Mouse (Mus musculus): ENCODE results near the gene Gm9639. TPM values are rescaled to one million over a fixed set of nuclear protein-coding genes. Genes with fewer than 3 reads are reported as not detected.
"Not testable (repeated sequence)": the region's sequence is repeated elsewhere in the genome, so short reads cannot be mapped to it uniquely, and the experiment has no call there.

Gm9639 gene
- polyA plus RNA-seq, 1 experiment from 2014 or later, result not detected

GRCm38 (mm10) chr10:77797677-77798076, 2.8 kb upstream of the Gm9639 start:
- Histone ChIP-seq H3K4me1 (ENCODE audit: insufficient read depth) (no peaks in the 10 kb centered on the region), H3K9ac (replicated peaks) (no peak overlapping the region), H3K4me2 (ENCODE audit: low read depth, low read length) (no peak overlapping the region), H3K27ac (ENCODE audit: low read depth) (no peak overlapping the region), H3K4me3 (ENCODE audit: low read depth, low read length) (no peak overlapping the region), H3K36me3 (replicated peaks; ENCODE audit: insufficient read depth, low read length) (no peaks in the 10 kb centered on the region), H3K27me3 (ENCODE audit: insufficient read depth, low read length) (no peaks in the 10 kb centered on the region), H3K9me3 (ENCODE audit: low read length) (no peaks in the 10 kb centered on the region)
- ATAC-seq (no peak), DNase-seq (no peak)
- 29% methylated on average over 3 of the region's 3 CpGs for WGBS (ENCODE audit: insufficient replicate concordance)
- no peak for TF ChIP-seq CTCF (IDR thresholded peaks at IDR 0.05; ENCODE audit: low read depth)
- TF ChIP-seq EP300 (IDR thresholded peaks at IDR 0.05; ENCODE audit: low read depth), result no peak

- no peaks in the 10 kb centered on the region for H3K27me3 ChIP-seq (ENCODE audit: insufficient read depth, low read length)
- ATAC-seq (no peak), DNase-seq (no peak)
- no peaks in the 10 kb centered on the region for H3K4me1 ChIP-seq (ENCODE audit: insufficient read depth)
- H3K4me2 ChIP-seq (ENCODE audit: low read depth, low read length), result no peak overlapping the region
- no peak overlapping the region for H3K27ac ChIP-seq (ENCODE audit: low read depth)
- WGBS (ENCODE audit: insufficient replicate concordance), result 60% methylated on average over 2 of the region's 2 CpGs
- no peaks in the 10 kb centered on the region for H3K9me3 ChIP-seq (ENCODE audit: low read length)
- no peaks in the 10 kb centered on the region for H3K36me3 ChIP-seq (replicated peaks; ENCODE audit: insufficient read depth, low read length)
- TF ChIP-seq EP300 (IDR thresholded peaks at IDR 0.05; ENCODE audit: low read depth) (no peak), CTCF (IDR thresholded peaks at IDR 0.05; ENCODE audit: low read depth) (no peak)
- no peak overlapping the region for H3K4me3 ChIP-seq (ENCODE audit: low read depth, low read length)
- no peak overlapping the region for H3K9ac ChIP-seq (replicated peaks)
Observed at GRCm38 (mm10) chr10:77788621-77789020, 6.3 kb downstream of the Gm9639 start.

- not testable (repeated sequence) for ATAC-seq
Observed at GRCm38 (mm10) chr10:77787876-77788275, 7.0 kb downstream of the Gm9639 start, which contains the start of gene Gm7137. Gene Gm7137, minus strand, starts transcription at chr10:77788200.

DNA sequence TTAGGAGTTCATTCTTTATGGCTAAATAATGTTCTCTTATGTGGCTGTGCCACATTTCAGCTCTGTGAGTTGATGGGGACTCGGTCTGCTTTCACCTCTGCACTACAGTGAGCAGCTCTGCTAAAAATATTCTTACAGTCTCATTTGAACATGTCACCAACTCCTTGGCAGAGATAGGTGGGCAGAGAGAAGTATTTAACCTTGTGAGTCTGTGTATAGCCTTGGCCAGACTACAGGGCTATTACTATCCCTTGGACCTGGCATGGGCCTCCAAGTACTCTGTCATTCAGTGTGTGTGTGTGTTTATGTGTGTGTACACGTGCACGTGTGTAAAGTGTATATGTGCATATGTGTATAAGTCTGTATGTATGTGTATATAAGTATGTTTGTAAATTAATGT, 11.5 kb downstream of the Gm9639 start:
- H3K4me3 ChIP-seq (ENCODE audit: low read depth, low read length); H3K27me3 ChIP-seq (ENCODE audit: insufficient read depth, low read length); H3K9me3 ChIP-seq (ENCODE audit: low read length); DNase-seq; H3K9ac ChIP-seq (replicated peaks); H3K4me2 ChIP-seq (ENCODE audit: low read depth, low read length); H3K4me1 ChIP-seq (ENCODE audit: insufficient read depth); H3K36me3 ChIP-seq (replicated peaks; ENCODE audit: insufficient read depth, low read length); ATAC-seq; H3K27ac ChIP-seq (ENCODE audit: low read depth): not testable (repeated sequence)
- WGBS (ENCODE audit: insufficient replicate concordance), result 79% methylated on average over 1 of the region's 3 CpGs

More at GRCm38 (mm10) chr10:77787876-77788275, 7.0 kb downstream of the Gm9639 start, which contains the start of gene Gm7137:
- not testable (repeated sequence) for H3K27me3 ChIP-seq (ENCODE audit: insufficient read depth, low read length); H3K27ac ChIP-seq (ENCODE audit: low read depth); H3K4me2 ChIP-seq (ENCODE audit: low read depth, low read length); H3K9me3 ChIP-seq (ENCODE audit: low read length); H3K9ac ChIP-seq (replicated peaks); H3K4me1 ChIP-seq (ENCODE audit: insufficient read depth); H3K36me3 ChIP-seq (replicated peaks; ENCODE audit: insufficient read depth, low read length); DNase-seq; H3K4me3 ChIP-seq (ENCODE audit: low read depth, low read length)
- WGBS (ENCODE audit: insufficient replicate concordance), result no CpG with 5 or more reads among the region's 1 CpGs

DNA sequence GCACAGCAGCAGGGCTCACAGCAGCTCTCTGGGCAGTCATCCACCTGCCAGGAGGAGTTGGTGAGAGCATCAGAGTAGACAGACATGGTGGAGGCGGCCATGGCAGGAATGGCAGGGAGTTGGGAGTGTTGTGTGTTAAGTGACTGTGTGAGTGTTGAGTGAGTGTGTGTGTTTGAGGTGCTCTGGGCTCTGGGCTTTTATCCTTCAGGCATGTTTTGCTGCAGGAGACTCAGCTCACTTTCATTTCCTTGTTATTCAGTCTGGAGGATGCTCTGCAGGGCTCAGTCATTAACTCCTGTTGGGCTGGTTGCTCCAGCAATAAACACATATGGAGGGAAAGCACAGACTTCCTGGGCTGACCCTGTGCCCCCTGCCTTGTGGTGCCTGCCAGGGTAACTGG, 12.4 kb downstream of the Gm9639 start, which contains the start of gene Gm3250:
Gene Gm3250, minus strand, starts transcription at position 101 of the 400 bp plus-strand sequence.
- H3K27me3 ChIP-seq (ENCODE audit: insufficient read depth, low read length); H3K27ac ChIP-seq (ENCODE audit: low read depth); H3K36me3 ChIP-seq (replicated peaks; ENCODE audit: insufficient read depth, low read length); H3K4me3 ChIP-seq (ENCODE audit: low read depth, low read length); H3K9ac ChIP-seq (replicated peaks); H3K4me1 ChIP-seq (ENCODE audit: insufficient read depth); H3K9me3 ChIP-seq (ENCODE audit: low read length); ATAC-seq; H3K4me2 ChIP-seq (ENCODE audit: low read depth, low read length); DNase-seq: not testable (repeated sequence)
- 43% methylated on average over 1 of the region's 1 CpGs for WGBS (ENCODE audit: insufficient replicate concordance)

DNA sequence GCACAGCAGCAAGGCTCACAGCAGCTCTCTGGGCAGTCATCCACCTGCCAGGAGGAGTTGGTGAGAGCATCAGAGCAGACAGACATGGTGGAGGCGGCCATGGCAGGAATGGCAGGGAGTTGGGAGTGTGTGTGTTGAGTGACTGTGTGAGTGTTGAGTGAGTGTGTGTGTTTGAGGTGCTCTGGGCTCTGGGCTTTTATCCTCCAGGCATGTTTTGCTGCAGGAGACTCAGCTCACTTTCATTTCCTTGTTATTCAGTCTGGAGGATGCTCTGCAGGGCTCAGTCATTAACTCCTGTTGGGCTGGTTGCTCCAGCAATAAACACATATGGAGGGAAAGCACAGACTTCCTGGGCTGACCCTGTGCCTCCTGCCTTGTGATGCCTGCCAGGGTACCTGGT, 18.0 kb downstream of the Gm9639 start, which contains the start of gene Gm7138:
Gene Gm7138, minus strand, starts transcription at position 101 of the 400 bp plus-strand sequence.
- not testable (repeated sequence) for DNase-seq; H3K9me3 ChIP-seq (ENCODE audit: low read length); H3K9ac ChIP-seq (replicated peaks); H3K36me3 ChIP-seq (replicated peaks; ENCODE audit: insufficient read depth, low read length); H3K27ac ChIP-seq (ENCODE audit: low read depth); H3K4me1 ChIP-seq (ENCODE audit: insufficient read depth); ATAC-seq; H3K4me3 ChIP-seq (ENCODE audit: low read depth, low read length); H3K4me2 ChIP-seq (ENCODE audit: low read depth, low read length); H3K27me3 ChIP-seq (ENCODE audit: insufficient read depth, low read length)
- WGBS (ENCODE audit: insufficient replicate concordance), result 56% methylated on average over 1 of the region's 1 CpGs

DNA sequence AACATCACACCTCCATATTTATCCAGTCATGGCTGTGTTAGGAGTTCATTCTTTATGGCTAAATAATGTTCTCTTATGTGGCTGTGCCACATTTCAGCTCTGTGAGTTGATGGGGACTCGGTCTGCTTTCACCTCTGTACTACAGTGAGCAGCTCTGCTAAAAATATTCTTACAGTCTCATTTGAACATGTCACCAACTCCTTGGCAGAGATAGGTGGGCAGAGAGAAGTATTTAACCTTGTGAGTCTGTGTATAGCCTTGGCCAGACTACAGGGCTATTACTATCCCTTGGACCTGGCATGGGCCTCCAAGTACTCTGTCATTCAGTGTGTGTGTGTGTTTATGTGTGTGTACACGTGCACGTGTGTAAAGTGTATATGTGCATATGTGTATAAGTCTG, 22.7 kb downstream of the Gm9639 start:
- H3K9me3 ChIP-seq (ENCODE audit: low read length); H3K27me3 ChIP-seq (ENCODE audit: insufficient read depth, low read length); DNase-seq; H3K4me1 ChIP-seq (ENCODE audit: insufficient read depth); ATAC-seq; H3K4me3 ChIP-seq (ENCODE audit: low read depth, low read length); H3K36me3 ChIP-seq (replicated peaks; ENCODE audit: insufficient read depth, low read length); H3K9ac ChIP-seq (replicated peaks); H3K4me2 ChIP-seq (ENCODE audit: low read depth, low read length); H3K27ac ChIP-seq (ENCODE audit: low read depth): not testable (repeated sequence)
- 70% methylated on average over 1 of the region's 3 CpGs for WGBS (ENCODE audit: insufficient replicate concordance)

- H3K4me1 ChIP-seq (ENCODE audit: insufficient read depth); H3K27ac ChIP-seq (ENCODE audit: low read depth); H3K9ac ChIP-seq (replicated peaks); H3K36me3 ChIP-seq (replicated peaks; ENCODE audit: insufficient read depth, low read length); H3K4me2 ChIP-seq (ENCODE audit: low read depth, low read length); H3K27me3 ChIP-seq (ENCODE audit: insufficient read depth, low read length); ATAC-seq; H3K9me3 ChIP-seq (ENCODE audit: low read length); H3K4me3 ChIP-seq (ENCODE audit: low read depth, low read length); DNase-seq: not testable (repeated sequence)
- 83% methylated on average over 1 of the region's 1 CpGs for WGBS (ENCODE audit: insufficient replicate concordance)
Observed at GRCm38 (mm10) chr10:77771225-77771624, 23.7 kb downstream of the Gm9639 start, which contains the start of gene Gm3238. Gene Gm3238, minus strand, starts transcription at chr10:77771325.

Measured in liver, postnatal 0 days (tissue).